Mouse (Mus musculus): ENCODE results near the gene Cabp2. TPM values are rescaled to one million over a fixed set of nuclear protein-coding genes. Genes with fewer than 3 reads are reported as not detected.
"Not testable (repeated sequence)": the region's sequence is repeated elsewhere in the genome, so short reads cannot be mapped to it uniquely, and the experiment has no call there.

Gene Cabp2
- total RNA-seq (2015; ENCODE audit: low replicate concordance): not detected in 2 replicates
- not detected in 2 replicates for total RNA-seq (2017; ENCODE audit: low replicate concordance)

DNA sequence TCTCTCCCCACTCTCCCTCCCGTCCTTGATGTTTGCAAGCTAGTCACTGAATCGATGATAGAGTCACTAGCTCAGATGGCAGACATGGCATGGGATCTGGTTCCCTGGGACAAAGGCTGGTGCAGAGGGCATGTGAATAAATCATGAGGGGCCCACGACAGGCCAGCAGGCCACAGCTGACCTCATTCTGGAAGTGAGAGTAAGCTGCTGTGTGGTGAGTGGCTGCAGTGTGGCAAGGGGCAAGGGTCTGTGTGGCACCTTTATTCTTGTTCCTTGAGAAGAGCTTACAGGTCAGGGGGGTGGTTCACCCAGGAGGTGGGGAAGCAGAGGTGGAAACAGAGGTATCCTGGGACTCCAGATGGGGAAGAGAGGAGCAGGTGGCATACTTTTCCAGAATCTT, at the start of gene Cabp2:
Gene Cabp2 (plus strand): TSS at position 185 of the 400 bp plus-strand sequence.
- ATAC-seq (replicated peaks; ENCODE audit: low FRiP score, poor library complexity, severe bottlenecking): no peak

DNA sequence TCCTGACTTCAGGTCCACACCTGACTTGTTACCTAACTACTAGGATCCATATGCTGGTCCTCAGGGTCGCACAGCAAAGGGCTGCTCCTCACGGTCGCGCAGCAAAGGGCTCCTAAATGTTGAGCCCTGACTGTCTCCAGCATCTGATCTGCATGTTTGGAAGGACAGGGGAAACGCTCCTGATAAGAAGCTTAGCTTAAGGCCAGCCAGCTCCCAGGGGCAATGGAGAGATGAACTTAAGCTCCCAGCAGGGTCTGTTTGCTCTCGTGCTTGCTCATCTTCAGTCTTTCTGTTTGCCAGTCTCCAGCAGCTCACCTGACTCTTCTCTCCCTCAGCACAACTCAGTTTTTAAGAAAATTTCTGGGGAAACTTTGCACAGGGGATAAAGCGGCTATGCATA, 48.7 kb upstream of the Cabp2 start:
- no peak for ATAC-seq (replicated peaks; ENCODE audit: low FRiP score, poor library complexity, severe bottlenecking)

DNA sequence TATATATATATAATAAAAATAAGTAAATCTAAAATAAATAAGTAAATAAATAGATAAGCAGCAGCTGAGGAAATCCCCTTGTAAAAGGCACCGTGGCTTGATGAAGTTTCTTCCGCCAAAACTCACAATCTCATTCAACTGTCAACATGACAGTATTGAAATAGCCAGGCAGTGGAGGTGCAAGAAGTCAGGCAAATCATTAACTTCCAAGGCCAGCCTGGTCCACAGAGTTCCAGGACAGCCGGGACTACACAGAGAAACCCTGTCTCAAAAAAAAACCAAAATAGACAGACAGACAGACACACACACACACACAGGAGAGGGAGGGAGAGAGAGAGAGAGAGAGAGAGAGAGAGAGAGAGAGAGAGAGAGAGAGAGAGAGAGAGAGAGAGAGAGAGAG, 48.1 kb upstream of the Cabp2 start:
- no peak for ATAC-seq (replicated peaks; ENCODE audit: low FRiP score, poor library complexity, severe bottlenecking)

DNA sequence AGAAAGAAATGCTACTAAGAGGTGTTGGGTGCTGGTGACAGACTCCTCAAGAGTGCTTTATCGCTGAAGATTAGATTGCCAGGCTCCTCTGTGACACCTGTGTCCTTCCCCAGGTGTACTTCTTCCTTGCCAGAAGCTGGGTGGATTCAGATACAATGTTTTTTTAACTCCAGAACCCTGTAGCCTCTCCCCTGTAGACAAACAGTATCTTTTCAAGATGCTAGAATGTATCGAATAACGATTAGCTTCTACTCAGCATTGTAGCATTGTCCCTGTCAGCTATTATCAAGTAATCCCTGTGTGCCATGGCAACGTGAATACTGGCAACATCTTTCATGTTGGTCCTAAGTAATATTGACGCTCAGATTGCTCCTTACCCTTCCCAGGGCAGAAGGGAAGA, 47.6 kb upstream of the Cabp2 start:
- no peak for ATAC-seq (replicated peaks; ENCODE audit: low FRiP score, poor library complexity, severe bottlenecking)

DNA sequence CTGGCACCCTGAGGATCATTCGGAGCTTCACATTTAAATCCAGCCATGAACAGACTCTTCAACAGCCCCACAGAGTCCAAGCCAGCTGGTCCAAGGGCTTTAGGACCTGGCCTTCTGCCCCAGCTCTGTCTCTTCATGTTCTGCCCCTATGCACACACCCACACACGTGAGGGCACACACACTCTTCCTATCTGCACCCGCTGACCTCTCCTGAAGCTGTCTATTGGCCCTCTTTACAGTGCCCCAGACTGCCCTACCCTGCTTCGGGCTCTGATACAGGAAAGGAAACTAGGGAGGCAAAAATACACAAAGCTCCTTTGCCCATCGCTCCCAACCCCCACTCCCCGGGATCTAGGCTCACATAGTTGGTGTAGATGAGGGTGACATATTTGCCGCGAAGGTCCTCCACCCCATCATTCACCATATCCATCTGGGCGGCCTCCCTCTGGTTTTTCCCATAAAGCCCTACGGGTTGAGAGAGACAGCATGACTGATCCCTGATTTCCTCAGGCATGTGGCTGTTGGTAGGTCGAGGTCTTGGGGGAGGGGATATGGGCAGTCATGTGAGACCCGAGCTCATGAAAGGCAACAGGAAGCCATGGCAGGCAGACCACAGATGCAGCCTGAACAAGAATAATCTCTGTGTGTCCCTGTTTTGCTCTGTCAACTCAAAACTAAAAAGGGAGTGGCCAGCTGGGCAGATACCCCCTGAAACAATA, 44.9 kb upstream of the Cabp2 start:
- no peak for ATAC-seq (replicated peaks; ENCODE audit: low FRiP score, poor library complexity, severe bottlenecking)

DNA sequence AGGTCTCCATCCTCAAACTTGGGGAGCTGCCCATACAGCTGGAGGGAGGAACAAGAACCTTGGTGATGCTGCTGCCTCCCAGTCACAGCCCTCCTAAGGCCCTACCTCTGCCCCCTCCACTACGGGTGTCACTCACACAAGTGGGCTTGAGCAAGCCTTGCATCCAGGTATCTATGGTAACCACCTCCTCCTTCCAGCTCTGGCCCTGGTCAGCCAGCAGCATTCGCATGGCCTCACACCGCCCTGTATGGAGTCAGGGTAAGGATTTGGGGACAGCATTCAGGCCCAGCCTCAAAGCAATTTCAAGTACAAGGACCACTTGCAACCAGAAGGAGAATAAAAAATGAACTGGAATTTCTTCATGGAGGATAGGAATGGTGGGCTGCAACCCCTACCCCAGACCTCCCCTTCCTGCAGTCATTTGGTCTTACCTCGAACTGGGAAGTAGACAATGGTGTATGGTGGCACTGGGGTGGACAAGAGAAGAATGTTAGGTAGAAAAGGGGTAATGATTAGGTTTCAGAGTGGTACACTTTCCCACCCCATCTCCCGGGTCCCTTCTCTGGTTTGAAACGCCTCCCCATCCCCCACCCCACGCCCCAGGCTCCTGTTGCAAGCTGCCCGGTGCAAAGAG, 44.1 kb upstream of the Cabp2 start:
- not testable (repeated sequence) for ATAC-seq (replicated peaks; ENCODE audit: low FRiP score, poor library complexity, severe bottlenecking)

DNA sequence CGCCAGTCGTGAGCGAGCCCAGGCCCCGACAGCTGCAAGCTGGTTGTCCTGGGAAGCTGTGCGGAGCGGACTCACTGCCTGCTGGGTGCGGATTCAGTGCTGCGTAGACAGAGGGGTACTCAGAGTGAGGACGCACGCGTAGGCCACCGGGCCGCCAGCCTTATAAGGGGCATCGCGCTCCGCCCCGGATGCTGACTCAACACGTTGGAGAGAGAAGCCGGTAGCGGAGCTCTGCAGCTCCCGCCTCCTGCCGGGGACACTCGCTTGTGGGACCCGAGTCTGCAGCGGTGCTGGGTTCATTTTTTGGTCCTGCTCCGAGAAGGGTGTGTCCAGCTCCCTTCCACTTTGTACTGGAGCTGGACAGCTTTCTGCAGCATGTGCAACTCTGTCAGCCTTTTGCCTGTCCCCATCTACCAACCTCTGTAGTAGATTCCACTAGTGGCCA, 43.6 kb upstream of the Cabp2 start, which contains the start of gene Gstp1:
Gene Gstp1 (minus strand): TSS at position 198 of the 445 bp plus-strand sequence.
- ATAC-seq (replicated peaks; ENCODE audit: low FRiP score, poor library complexity, severe bottlenecking): peak; percentile 89

DNA sequence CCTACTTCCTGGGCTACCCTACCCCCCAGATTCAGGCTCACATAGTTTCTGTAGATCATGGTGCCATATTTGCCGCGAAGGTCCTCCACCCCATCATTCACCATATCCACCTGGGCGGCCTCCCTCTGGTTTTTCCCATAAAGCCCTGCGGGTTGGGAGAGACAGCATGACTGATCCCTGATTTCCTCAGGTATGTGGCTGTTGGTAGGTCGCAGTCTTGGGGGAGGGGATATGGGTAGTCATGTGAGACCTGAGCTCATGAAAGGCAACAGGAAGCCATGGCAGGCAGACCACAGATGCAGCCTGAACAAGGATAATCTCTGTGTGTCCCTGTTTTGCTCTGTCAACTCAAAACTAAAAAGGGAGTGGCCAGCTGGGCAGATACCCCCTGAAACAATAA, 40.4 kb upstream of the Cabp2 start:
- ATAC-seq (replicated peaks; ENCODE audit: low FRiP score, poor library complexity, severe bottlenecking): not testable (repeated sequence)

DNA sequence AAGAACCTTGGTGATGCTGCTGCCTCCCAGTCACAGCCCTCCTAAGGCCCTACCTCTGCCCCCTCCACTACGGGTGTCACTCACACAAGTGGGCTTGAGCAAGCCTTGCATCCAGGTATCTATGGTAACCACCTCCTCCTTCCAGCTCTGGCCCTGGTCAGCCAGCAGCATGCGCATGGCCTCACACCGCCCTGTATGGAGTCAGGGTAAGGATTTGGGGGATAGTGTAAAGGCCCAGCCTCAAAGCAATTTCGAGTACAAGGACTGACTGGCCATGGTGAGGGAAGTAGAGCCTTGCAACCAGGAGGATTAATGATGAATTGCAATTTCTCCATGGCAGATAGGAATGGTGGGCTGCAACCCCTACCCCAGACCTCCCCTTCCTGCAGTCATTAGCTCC, 39.9 kb upstream of the Cabp2 start:
- not testable (repeated sequence) for ATAC-seq (replicated peaks; ENCODE audit: low FRiP score, poor library complexity, severe bottlenecking)

DNA sequence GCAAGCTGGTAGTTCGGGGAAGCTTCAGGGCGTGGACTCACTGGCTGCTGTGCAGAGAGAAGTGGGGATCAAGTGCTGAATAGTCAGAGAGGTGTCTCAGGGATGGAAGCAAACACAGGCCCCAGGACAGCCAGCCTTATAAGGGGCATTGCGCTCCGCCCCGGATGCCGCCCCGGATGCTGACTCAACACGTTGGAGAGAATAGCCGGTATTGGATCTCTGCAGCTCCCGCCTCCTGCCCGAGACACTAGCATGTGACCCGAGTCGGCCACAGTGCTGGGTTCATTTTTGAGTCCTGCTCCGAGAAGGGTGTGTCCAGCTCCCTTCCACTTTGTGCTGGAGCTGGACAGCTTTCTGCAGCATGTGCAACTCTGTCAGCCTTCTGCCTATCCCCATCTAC, 39.3 kb upstream of the Cabp2 start:
- ATAC-seq (replicated peaks; ENCODE audit: low FRiP score, poor library complexity, severe bottlenecking): no peak

DNA sequence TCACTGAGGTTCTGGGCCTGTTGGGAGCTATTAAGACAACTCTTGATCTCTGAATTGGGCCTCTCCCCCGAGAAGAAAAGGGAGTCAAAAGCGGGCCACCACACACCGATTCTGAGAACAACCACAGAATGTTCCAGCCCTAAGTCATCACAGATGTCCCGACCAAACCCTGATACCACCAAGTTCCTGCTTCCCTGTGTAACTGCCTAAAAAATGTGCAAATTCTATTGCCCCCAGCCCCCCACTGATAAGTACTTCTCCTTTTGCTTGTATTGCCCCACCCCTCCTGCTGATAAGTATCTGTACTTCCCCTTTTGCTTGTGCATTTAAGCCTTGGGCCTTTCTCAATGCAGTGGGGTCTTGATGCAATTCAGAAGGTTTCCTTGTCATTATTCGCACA, 37.3 kb upstream of the Cabp2 start:
- not testable (repeated sequence) for ATAC-seq (replicated peaks; ENCODE audit: low FRiP score, poor library complexity, severe bottlenecking)

DNA sequence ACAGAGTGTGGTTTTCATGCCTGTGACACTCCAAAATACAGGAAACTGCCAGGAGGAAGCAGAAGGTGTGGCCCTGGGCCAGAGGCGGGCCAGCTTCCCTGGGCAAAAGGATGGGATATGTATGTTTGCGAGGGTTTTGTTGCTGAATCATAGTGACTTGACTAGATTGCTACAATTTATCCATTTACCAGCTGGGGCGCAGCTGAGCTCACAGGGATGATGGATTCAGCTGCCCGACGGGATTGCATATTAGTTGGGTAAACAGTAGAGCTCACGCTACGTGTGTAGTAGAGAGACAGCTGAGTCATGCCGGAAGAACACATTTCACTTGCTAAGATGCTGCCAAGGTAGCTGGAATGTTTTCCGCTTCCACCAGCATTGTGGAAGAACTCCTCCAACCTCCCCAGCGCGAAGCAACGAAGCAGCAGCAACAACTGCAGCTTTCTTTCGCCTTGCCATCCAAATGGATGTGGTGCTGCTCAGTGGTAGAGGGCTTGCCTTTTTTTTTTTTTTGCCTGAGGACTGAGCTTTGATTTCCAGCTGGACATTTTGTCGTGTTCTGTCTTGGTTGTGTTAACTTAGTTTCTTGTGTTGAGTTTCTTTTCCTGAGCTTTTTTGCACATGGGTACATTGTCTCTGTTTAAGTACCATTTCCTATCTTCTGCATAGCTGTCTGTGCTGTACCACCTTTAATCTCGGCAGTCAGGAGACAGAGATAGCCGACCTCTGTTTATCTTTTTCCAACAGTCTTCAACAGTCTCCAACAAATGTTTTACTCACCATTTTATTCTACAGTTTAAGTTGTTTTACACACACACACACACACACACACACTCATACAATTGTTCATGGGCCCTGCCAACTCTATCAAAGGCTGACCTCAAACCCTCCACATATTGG, 35.2 kb upstream of the Cabp2 start, which contains the start of gene Gstp2:
Gene Gstp2 (minus strand): TSS at position 58 of the 900 bp plus-strand sequence.
- ATAC-seq (replicated peaks; ENCODE audit: low FRiP score, poor library complexity, severe bottlenecking): peak; percentile 86

DNA sequence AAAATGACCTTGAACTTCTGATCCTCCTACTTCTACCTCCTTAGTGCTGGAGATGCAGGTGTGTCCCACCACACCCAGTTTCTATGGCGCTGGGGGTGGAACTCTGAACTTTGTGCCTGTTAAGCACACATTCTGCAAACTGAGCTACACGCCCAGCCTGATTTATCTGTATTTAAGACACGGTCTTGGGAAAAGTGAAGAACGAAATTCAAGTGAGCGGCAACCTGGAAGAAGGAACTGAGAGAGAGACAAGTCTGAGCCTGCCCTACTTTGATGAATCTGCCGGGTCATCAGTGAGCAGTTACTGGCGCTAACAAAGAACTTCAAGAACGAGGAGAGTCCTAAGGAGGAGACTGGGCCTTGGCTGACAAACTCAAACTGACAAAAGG, 34.5 kb upstream of the Cabp2 start:
- ATAC-seq (replicated peaks; ENCODE audit: low FRiP score, poor library complexity, severe bottlenecking): peak; percentile 84

DNA sequence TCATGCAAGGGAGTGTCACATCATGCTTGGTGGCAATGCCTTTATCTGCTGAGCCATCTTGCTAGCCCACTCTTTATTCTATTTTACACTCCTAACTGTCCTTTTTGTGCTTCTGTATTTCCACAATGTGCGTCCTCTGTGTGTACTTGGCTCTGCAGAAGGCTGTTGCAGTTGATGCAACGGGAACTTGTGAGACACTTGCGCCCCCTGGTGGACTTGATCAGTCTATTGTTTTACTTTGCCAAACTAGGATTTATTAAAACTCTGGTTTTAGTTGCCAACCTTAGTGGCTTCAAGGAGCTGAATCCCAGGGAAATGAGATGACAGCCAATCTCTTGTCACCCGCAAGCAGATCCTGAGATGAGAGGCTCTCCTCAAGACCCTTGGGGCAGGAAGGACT, 33.5 kb upstream of the Cabp2 start:
- ATAC-seq (replicated peaks; ENCODE audit: low FRiP score, poor library complexity, severe bottlenecking): peak; percentile 33; the same call in 1 of the 2 replicates

DNA sequence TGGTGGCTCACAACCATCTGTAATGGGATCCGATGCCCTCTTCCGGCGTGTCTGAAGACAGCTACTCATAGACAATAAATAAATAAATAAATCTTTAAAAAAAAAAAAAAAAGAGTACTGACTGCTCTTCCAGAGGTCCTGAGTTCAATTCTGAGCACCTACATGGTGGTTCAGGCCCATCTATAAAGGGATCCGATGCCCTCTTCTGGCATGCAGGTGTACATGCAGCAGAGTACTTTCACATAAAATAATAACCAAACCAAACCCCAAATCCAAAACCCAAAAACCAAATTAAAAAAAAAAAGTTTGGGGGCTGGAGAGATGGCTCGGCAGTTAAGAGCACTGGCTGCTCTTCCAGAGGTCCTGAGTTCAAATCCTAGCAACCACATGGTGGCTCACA, 32.3 kb upstream of the Cabp2 start:
- ATAC-seq (replicated peaks; ENCODE audit: low FRiP score, poor library complexity, severe bottlenecking): not testable (repeated sequence)

DNA sequence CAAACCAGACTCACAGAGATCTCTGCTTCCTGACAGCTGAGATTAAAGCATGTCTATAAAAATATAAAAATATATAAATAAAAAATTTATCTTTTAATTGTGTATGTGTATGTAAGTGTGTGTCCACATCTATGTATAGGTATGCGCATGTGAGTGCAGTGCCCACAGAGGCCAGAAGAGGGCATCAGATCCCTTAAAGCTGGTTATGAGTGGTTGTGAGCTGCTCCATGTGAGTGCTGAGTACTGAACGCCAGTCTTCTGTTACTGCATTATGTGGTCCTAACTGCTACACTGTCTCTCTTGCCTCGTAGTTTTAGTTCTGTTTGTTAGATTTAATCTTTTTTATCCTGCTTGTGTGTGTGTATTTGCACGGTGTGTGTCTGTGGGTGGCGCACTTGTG, 30.4 kb upstream of the Cabp2 start:
- no peak for ATAC-seq (replicated peaks; ENCODE audit: low FRiP score, poor library complexity, severe bottlenecking)

DNA sequence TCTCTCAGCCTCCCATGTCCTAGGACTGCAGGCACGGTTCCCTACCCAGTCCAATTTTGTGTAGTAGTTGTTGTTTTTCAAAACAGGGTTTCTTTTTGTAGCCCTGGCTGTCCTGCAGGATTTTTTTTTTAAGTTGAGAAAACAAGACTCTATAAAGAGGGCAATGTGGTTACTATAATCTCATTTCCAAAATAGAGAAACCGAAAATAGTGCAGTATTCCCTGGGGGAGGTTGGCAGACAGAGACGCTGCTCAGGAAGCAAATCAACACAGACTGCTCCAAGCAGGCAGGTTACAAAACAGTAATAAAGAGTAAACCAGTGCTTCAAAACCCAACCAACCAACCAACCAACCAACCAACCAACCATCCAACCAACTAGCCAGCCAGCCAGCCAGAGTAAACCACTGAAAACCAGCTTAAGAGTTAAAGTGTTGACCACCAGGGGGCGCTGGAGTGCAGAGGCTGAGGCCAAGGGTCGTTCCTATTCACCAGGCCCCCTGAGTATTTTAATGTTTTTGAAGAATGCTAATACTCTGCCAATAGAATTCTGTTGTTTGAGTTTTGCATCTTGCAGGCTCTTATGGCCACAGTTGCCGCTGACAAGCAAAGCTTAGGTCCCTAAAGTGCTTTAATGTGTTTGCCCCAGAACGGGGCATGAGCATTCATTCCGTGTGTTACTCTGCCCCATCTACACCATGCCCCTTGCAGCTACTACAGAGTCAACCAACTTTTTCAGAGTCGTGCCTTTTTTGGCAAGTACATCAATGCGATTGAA, 29.4 kb upstream of the Cabp2 start:
- ATAC-seq (replicated peaks; ENCODE audit: low FRiP score, poor library complexity, severe bottlenecking): no peak

DNA sequence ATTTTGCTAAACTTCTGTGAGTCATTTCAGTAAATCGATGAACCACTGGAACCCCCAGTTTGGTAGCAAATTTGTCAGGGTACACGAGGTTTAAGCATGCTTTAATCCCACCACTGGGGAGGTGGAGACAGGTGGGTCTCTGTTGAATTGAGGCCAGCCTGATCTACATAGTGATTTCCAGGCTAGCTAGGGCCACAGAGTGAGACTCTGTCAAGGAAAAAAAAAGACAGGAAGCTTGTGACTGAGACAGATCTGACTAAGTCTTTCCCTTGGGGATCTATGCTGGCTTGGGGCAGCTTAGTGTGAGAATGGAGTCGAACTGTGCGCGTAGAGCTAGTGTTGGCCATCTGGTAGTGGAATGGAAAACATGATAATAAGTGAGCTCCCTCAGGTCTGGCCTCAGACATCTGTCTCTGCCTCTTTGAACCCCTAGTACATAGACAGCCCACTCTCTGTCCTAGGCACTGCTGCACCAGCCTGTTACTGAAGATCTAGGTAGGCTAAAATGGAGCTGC, 28.8 kb upstream of the Cabp2 start:
- no peak for ATAC-seq (replicated peaks; ENCODE audit: low FRiP score, poor library complexity, severe bottlenecking)

DNA sequence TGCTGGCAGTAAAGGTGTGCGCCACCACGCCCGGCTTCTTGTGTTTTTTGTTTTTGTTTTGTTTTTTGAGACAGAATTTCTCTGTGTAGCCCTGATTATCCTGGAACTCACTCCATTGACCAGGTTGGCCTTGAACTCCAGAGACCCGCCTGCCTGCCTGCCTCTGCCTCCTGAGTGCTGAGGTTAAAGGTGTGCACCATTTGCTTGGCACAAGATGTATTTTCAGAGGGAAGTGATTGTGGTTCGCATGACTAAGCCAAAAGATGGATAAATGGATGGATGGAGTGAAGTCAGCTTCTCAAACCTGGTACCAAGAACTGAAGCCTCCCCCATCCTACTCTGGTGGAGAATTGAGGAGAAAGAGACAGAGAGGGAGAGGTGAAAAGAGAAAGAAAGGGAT, 26.8 kb upstream of the Cabp2 start:
- no peak for ATAC-seq (replicated peaks; ENCODE audit: low FRiP score, poor library complexity, severe bottlenecking)

Data from erythroid progenitor cell, adult 5-6 weeks (primary cell).